Mouse (Mus musculus) heart, adult 2 months (tissue): ENCODE results near the gene Pmpcb. TPM values are rescaled to one million over a fixed set of nuclear protein-coding genes. Genes with fewer than 3 reads are reported as not detected.

Experiments
- DNase-seq, 2 experiments: peaks; one replicate each; pipeline ENCODE4 v3.0.0; 2021
- H3K27ac ChIP-seq: fragments of 200-600 bp; 2 replicates; pipeline ENCODE4 v1.8.1; 2022
- H3K27me3 ChIP-seq: fragments of 200-500 bp; 2 replicates; pipeline ENCODE4 v1.6.1; 2012; ENCODE audit warnings: mild to moderate bottlenecking, low read length, inconsistent platforms, mixed read lengths; ENCODE audit not compliant: control insufficient read depth, insufficient read depth
- H3K36me3 ChIP-seq: fragments of 200-500 bp; 2 replicates; pipeline ENCODE4 v1.6.1; 2012; ENCODE audit warnings: low read length, inconsistent platforms; ENCODE audit not compliant: control insufficient read depth, insufficient read depth
- H3K4me1 ChIP-seq: fragments of 200-500 bp; 2 replicates; pipeline ENCODE4 v1.6.1; 2011; ENCODE audit warnings: low read length; ENCODE audit not compliant: control insufficient read depth, insufficient read depth
- H3K4me3 ChIP-seq: fragments of 200-600 bp; 2 replicates; pipeline ENCODE4 v1.8.1; 2022
- H3K79me2 ChIP-seq: fragments of 200-500 bp; replicated peaks from 2 replicates; pipeline ENCODE4 v1.6.1; 2012; ENCODE audit warnings: mild to moderate bottlenecking, inconsistent platforms, low read length, moderate library complexity, mixed read lengths; ENCODE audit not compliant: control insufficient read depth, insufficient read depth
- H3K9ac ChIP-seq: fragments of 200-500 bp; 2 replicates; pipeline ENCODE4 v1.6.1; 2012; ENCODE audit warnings: low read depth, mild to moderate bottlenecking, control low read depth, inconsistent platforms, low read length, mixed read lengths
- CTCF ChIP-seq: fragments of 200-600 bp; IDR thresholded peaks from 2 replicates; pipeline ENCODE4 v1.8.1; 2022; ENCODE audit warnings: antibody characterized with exemption, mild to moderate bottlenecking, moderate library complexity
- EP300 ChIP-seq: fragments of 200-500 bp; IDR thresholded peaks from 2 replicates; pipeline ENCODE4 v1.6.1; 2011; ENCODE audit warnings: low read depth, low read length, control low read depth; ENCODE audit not compliant: insufficient read depth
- POLR2A ChIP-seq: fragments of 200-500 bp; IDR thresholded peaks from 2 replicates; pipeline ENCODE4 v1.6.1; 2011; ENCODE audit warnings: mild to moderate bottlenecking, low read depth, low read length, control low read depth; ENCODE audit not compliant: insufficient read depth
- WGBS: fragments of 180-500 bp; shearing (Covaris S2); methylation state at CpG from one replicate; pipeline ENCODE4 v1.1.7; 2018; 5-methylcytosine and 5-hydroxymethylcytosine counted together
- intact Hi-C: fragments of 180-260 bp; cut with DNase I; formaldehyde crosslinking; loops from one replicate; pipeline ENCODE4 v1.15.1; 2025
- polyA plus RNA-seq: library from polyadenylated mRNA; depleted of rRNA; stranded (reverse); fragments of >200 nt; gene quantifications from 2 replicates; pipeline ENCODE4 v1.2.3, GENCODE M21; 2012
- total RNA-seq, 2 experiments: library from RNA; stranded (reverse); gene quantifications; 2 replicates each; pipeline ENCODE4 v1.2.3; 2021

Pmpcb gene
- total and polyA plus RNA-seq, 3 experiments = 99.0 to 288 (median 250) TPM

- Histone ChIP-seq H3K9ac (no peak overlapping the region), H3K4me3 (no peak overlapping the region), H3K36me3 (no peaks in the 10 kb centered on the region), H3K27me3 (no peaks in the 10 kb centered on the region), H3K27ac (no peak overlapping the region), H3K4me1 (no peaks in the 10 kb centered on the region), H3K79me2 (no peaks in the 10 kb centered on the region)
- no peak for TF ChIP-seq CTCF
- no peak for TF ChIP-seq EP300
- no peak for TF ChIP-seq POLR2A
- intact Hi-C loops = no loop called here
- no peak for DNase-seq
- 93% methylated on average over 2 of the region's 2 CpGs for WGBS
Observed at GRCm38 (mm10) chr5:21719209-21719608, 17.7 kb upstream of the Pmpcb start.

- intact Hi-C loops = no loop called here
- no peaks in the 10 kb centered on the region for H3K79me2 ChIP-seq
- no peak for DNase-seq
- TF ChIP-seq CTCF = no peak
- no peak for TF ChIP-seq POLR2A
- no peak for TF ChIP-seq EP300
- no peak overlapping the region for H3K4me3 ChIP-seq
- H3K27me3 ChIP-seq = no peaks in the 10 kb centered on the region
- H3K9ac ChIP-seq = no peak overlapping the region
- 76% methylated on average over 1 of the region's 1 CpGs for WGBS
- H3K27ac ChIP-seq = no peak overlapping the region
- no peaks in the 10 kb centered on the region for H3K36me3 ChIP-seq
- no peaks in the 10 kb centered on the region for H3K4me1 ChIP-seq
Observed at GRCm38 (mm10) chr5:21724427-21724826, 12.5 kb upstream of the Pmpcb start.

- no peak for DNase-seq
- no peak overlapping the region for H3K27ac ChIP-seq
Observed at GRCm38 (mm10) chr5:21724872-21725271, 12.1 kb upstream of the Pmpcb start.

GRCm38 (mm10) chr5:21729107-21729506 lies 7.8 kb upstream of the Pmpcb start:
- H3K27me3 ChIP-seq = no peaks in the 10 kb centered on the region
- intact Hi-C loops = no loop called here
- no peaks in the 10 kb centered on the region for H3K36me3 ChIP-seq
- no peak for DNase-seq
- no peak overlapping the region for H3K4me3 ChIP-seq
- no peaks in the 10 kb centered on the region for H3K79me2 ChIP-seq
- WGBS = 83% methylated on average over 5 of the region's 5 CpGs
- H3K4me1 ChIP-seq = no peaks in the 10 kb centered on the region
- H3K9ac ChIP-seq = no peak overlapping the region
- TF ChIP-seq POLR2A (no peak), CTCF (no peak), EP300 (no peak)
- H3K27ac ChIP-seq = no peak overlapping the region

More at GRCm38 (mm10) chr5:21724872-21725271, 12.1 kb upstream of the Pmpcb start:
- H3K4me1 ChIP-seq = no peaks in the 10 kb centered on the region
- intact Hi-C loops = no loop called here
- TF ChIP-seq POLR2A (no peak), EP300 (no peak), CTCF (no peak)
- no peak overlapping the region for H3K9ac ChIP-seq
- no peaks in the 10 kb centered on the region for H3K79me2 ChIP-seq
- no peaks in the 10 kb centered on the region for H3K27me3 ChIP-seq
- no peak overlapping the region for H3K4me3 ChIP-seq
- WGBS = 53% methylated on average over 7 of the region's 7 CpGs
- no peaks in the 10 kb centered on the region for H3K36me3 ChIP-seq

- H3K79me2 ChIP-seq = no peaks in the 10 kb centered on the region
- no peak overlapping the region for H3K9ac ChIP-seq
- H3K4me3 ChIP-seq = no peak overlapping the region
- intact Hi-C loops = no loop called here
- TF ChIP-seq EP300 (no peak), CTCF (no peak), POLR2A (no peak)
- no peaks in the 10 kb centered on the region for H3K27me3 ChIP-seq
- H3K36me3 ChIP-seq = no peaks in the 10 kb centered on the region
- WGBS = 50% methylated on average over 3 of the region's 3 CpGs
- no peaks in the 10 kb centered on the region; the same call in 1 of the 2 replicates for H3K4me1 ChIP-seq
- DNase-seq = no peak
- no peak overlapping the region for H3K27ac ChIP-seq
Observed at GRCm38 (mm10) chr5:21732177-21732911, 4.6 kb upstream of the Pmpcb start.

GRCm38 (mm10) chr5:21732930-21733329 lies 4.0 kb upstream of the Pmpcb start:
- 9% methylated on average over 8 of the region's 8 CpGs for WGBS
- Histone ChIP-seq H3K36me3 (no peaks in the 10 kb centered on the region), H3K27me3 (no peaks in the 10 kb centered on the region), H3K79me2 (no peaks in the 10 kb centered on the region), H3K4me1 (peaks cover 4% of the 10 kb centered on the region), H3K27ac (no peak overlapping the region), H3K9ac (no peak overlapping the region), H3K4me3 (no peak overlapping the region)
- DNase-seq = peak; percentile 49 to 58
- TF ChIP-seq EP300 = no peak
- TF ChIP-seq POLR2A = no peak
- peak; percentile 81 for TF ChIP-seq CTCF
- intact Hi-C loops = no loop called here
